Mouse (Mus musculus): Measurements from ENCODE around the gene E2f6. TPM values are rescaled to one million over a fixed set of nuclear protein-coding genes. Genes with fewer than 3 reads are reported as not detected.
A peak's percentile ranks its signal among the peaks of the same experiment; 100 is the strongest.

The E2f6 gene
- total RNA-seq (2012; rRNA removed) (9.3 and 12.5 TPM in 2 replicates), total RNA-seq (2014; rRNA removed) (17.5 and 20.0 TPM in 2 replicates), polyA plus RNA-seq (2012; ENCODE audit: insufficient read length, low read depth) (30.2 and 36.1 TPM in 2 replicates)

DNA sequence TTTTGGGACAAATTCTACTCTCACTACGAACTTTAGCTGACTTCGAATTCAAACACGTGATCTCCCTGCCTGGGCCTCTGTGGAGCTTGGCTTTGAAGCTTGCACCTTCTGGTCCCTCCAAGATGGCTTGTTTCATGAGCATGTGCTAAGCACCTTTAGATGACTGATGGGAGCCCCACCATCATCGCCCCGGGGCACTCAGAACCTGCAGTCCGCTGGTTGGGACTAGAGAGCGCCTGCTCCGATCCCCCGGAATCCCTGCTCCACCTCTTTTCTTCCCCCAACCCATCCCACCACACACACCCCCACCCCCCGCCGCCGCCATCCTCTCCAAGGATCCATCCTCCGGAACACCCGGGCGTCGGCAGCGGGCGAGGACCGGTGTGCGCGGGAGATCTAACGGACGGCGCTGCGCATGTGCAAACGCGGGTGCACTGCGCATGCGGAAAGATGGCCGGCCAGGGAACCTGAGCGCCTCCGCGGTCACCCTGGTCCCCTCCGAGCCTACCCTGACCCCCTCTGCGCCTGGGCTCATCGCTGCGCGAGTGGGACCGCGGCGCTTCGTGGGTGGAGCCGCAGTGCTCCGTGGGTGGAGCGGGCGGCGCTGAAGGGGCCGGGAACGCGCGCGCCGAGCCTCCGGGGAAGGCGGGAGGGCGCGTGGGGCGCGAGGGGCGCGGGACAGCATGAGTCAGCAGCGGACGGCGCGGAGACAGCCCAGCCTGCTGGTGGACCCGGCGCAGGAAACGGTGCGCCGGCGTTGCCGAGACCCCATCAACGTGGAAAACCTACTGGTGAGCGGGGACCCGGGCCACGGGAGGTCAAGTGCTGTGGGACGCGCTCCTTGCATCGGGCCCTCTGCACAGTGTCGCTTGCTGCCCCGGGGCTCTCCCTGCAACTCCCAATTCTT is at the start of gene E2f6:
Gene E2f6, plus strand, starts transcription at position 439 of the 907 bp plus-strand sequence.
- H3K27ac ChIP-seq (ENCODE audit: insufficient read depth, low read depth): peak within 1 kb of the TSS; percentile 21
- H3K4me3 ChIP-seq (replicated peaks in 1 of 3; ENCODE audit: low read depth in 2 of 3, low read length in 2 of 3, poor library complexity in 1 of 3): peak within 1 kb of the TSS; percentile 36 to 76 (median 69)
- H3K9me3 ChIP-seq (replicated peaks; ENCODE audit: low read length): no peaks in the 10 kb centered on the region
- H3K36me3 ChIP-seq (replicated peaks in 1 of 2; ENCODE audit: control insufficient read depth in 1 of 2, insufficient read depth in 1 of 2, low read length in 1 of 2): peaks cover 12 to 27% of the 10 kb centered on the region in 2 experiments
- H3K27me3 ChIP-seq (replicated peaks): no peaks in the 10 kb centered on the region
- peak within 1 kb of the TSS; percentile 60 for H3K4me2 ChIP-seq (ENCODE audit: insufficient read depth, low read depth, poor library complexity, severe bottlenecking)
- peaks cover 21% of the 10 kb centered on the region for H3K79me2 ChIP-seq (replicated peaks; ENCODE audit: control insufficient read depth, extremely low read depth, insufficient read depth, poor library complexity, severe bottlenecking)
- DNase-seq (ENCODE audit: extremely low read depth): peak; percentile 44
- dilution Hi-C loops (cut with MboI; ENCODE audit: extremely low pct_ligation_motif_present, extremely low pct_unique_long_range_greater_than_20kb, low sequenced_read_pairs): no loop called here
- TF ChIP-seq POLR2AphosphoS2 (IDR thresholded peaks at IDR 0.05; ENCODE audit: low read depth, low read length) (no peak), ETS1 (conservative IDR thresholded peaks at IDR 0.05; ENCODE audit: low read depth, low read length) (no peak), CHD1 (IDR thresholded peaks at IDR 0.05; ENCODE audit: low read depth, low read length) (no peak), ZKSCAN1 (IDR thresholded peaks at IDR 0.05; ENCODE audit: borderline replicate concordance, low read depth, low read length) (no peak), USF1 (IDR thresholded peaks at IDR 0.05; ENCODE audit: low read depth, low read length) (no peak), USF2 (conservative IDR thresholded peaks at IDR 0.05; ENCODE audit: low read depth, low read length) (no peak), RAD21 (IDR thresholded peaks at IDR 0.05; ENCODE audit: low read depth, low read length) (no peak), TBP (conservative IDR thresholded peaks at IDR 0.05; ENCODE audit: low read depth, low read length) (no peak), NELFE (IDR thresholded peaks at IDR 0.05; ENCODE audit: low read depth, low read length) (peak; percentile 68), NRF1 (IDR thresholded peaks at IDR 0.05; ENCODE audit: low read depth, low read length) (peak; percentile 91), JUND (conservative IDR thresholded peaks at IDR 0.05; ENCODE audit: low read depth, low read length) (no peak), MAX (IDR thresholded peaks at IDR 0.05; ENCODE audit: low read length) (peak; percentile 89), CTCF (conservative IDR thresholded peaks at IDR 0.05 in 1 of 2, IDR thresholded peaks at IDR 0.05 in 1 of 2; ENCODE audit: low read depth in 2 of 2, low read length in 2 of 2) (no peak), PAX5 (IDR thresholded peaks at IDR 0.05; ENCODE audit: low read length) (no peak), JUN (IDR thresholded peaks at IDR 0.05; ENCODE audit: insufficient read depth, low read depth, low read length) (no peak), GABPA (IDR thresholded peaks at IDR 0.05; ENCODE audit: insufficient replicate concordance, low read depth, low read length) (no peak), TCF12 (IDR thresholded peaks at IDR 0.05; ENCODE audit: low read depth, low read length) (peak; percentile 60), RCOR1 (conservative IDR thresholded peaks at IDR 0.05; ENCODE audit: low read depth, low read length) (no peak), MAZ (IDR thresholded peaks at IDR 0.05; ENCODE audit: low read depth, low read length) (no peak), POLR2A (IDR thresholded peaks at IDR 0.05; ENCODE audit: low read depth, low read length) (peak; percentile 69), MYC (IDR thresholded peaks at IDR 0.05; ENCODE audit: low read depth, low read length) (no peak)
- peaks cover 0 to 22% of the 10 kb centered on the region in 2 experiments; a peak in 2 of 4 replicates for H3K4me1 ChIP-seq (ENCODE audit: control insufficient read depth in 1 of 2, insufficient read depth in 2 of 2)
- in situ Hi-C loops (cut with MboI; ENCODE audit: low pct_ligation_motif_present, low pct_unique_long_range_greater_than_20kb, low sequenced_read_pairs): loop anchor here (10.0 to 25.0 kb wide), 2 partner anchors 224 to 452 kb away; partner anchors contain the start of gene Pdia6
- peak within 1 kb of the TSS; percentile 35 for H3K9ac ChIP-seq (ENCODE audit: insufficient read depth, low read depth)
